Mouse (Mus musculus) forebrain, embryonic 15.5 days (tissue): ENCODE measurements at regions not wholly inside any gene's neighbourhood (a gene's known extent, or its start where the extent isn't known, plus 50 kb on each side); places are given as distances from the start of the nearest gene placed in this dataset.

ENCODE experiments used
- ATAC-seq: fragments of 200-750 bp; cut with Nextera tagmentation; replicated peaks from 2 replicates; pipeline ENCODE4 v1.8.0; 2017; ENCODE audit warnings: mild to moderate bottlenecking, moderate TSS enrichment, moderate library complexity
- H3K27ac ChIP-seq: fragments of 300-500 bp; sonication (generic); replicated peaks from 2 replicates; pipeline ENCODE4 v1.5.1; 2015; ENCODE audit warnings: mild to moderate bottlenecking, inconsistent platforms
- H3K27me3 ChIP-seq: fragments of 300-500 bp; sonication (generic); 2 replicates; pipeline ENCODE4 v1.6.1; 2015; ENCODE audit warnings: inconsistent platforms
- H3K36me3 ChIP-seq: fragments of 300-500 bp; sonication (generic); 2 replicates; pipeline ENCODE4 v1.6.1; 2015; ENCODE audit warnings: mild to moderate bottlenecking, inconsistent platforms
- H3K4me1 ChIP-seq: fragments of 300-500 bp; sonication (generic); 2 replicates; pipeline ENCODE4 v1.6.1; 2015; ENCODE audit warnings: inconsistent platforms
- H3K4me2 ChIP-seq: fragments of 300-500 bp; sonication (generic); replicated peaks from 2 replicates; pipeline ENCODE4 v1.6.1; 2015; ENCODE audit warnings: mild to moderate bottlenecking, inconsistent platforms
- H3K4me3 ChIP-seq: fragments of 300-500 bp; sonication (generic); 2 replicates; pipeline ENCODE4 v1.5.1; 2015; ENCODE audit warnings: mild to moderate bottlenecking, inconsistent platforms
- H3K9ac ChIP-seq: fragments of 300-500 bp; sonication (generic); replicated peaks from 2 replicates; pipeline ENCODE4 v1.6.1; 2015; ENCODE audit warnings: mild to moderate bottlenecking, inconsistent platforms
- H3K9me3 ChIP-seq: fragments of 300-500 bp; sonication (generic); 2 replicates; pipeline ENCODE4 v1.6.1; 2016; ENCODE audit warnings: inconsistent platforms
- WGBS: fragments of 180-500 bp; shearing (Covaris S2); methylation state at CpG from one replicate; pipeline ENCODE4 v1.1.7; 2015; ENCODE audit warnings: mixed read lengths; 5-methylcytosine and 5-hydroxymethylcytosine counted together

- H3K4me1 ChIP-seq = no peaks in the 10 kb centered on the region
- no peak overlapping the region for H3K9ac ChIP-seq
- H3K36me3 ChIP-seq = no peaks in the 10 kb centered on the region
- H3K27me3 ChIP-seq = no peaks in the 10 kb centered on the region
- ATAC-seq = no peak
- no peaks in the 10 kb centered on the region for H3K9me3 ChIP-seq
- no peak overlapping the region for H3K27ac ChIP-seq
- H3K4me2 ChIP-seq = no peak overlapping the region
- 93% methylated on average over 5 of the region's 5 CpGs for WGBS
- H3K4me3 ChIP-seq = no peak overlapping the region
These were observed 188.3 kb upstream of the Zfp507 start for GRCm38 (mm10) chr7:35991141-35991540.

- H3K9ac ChIP-seq = no peak overlapping the region
- H3K4me2 ChIP-seq = no peak overlapping the region
- H3K9me3 ChIP-seq = no peaks in the 10 kb centered on the region
- H3K4me3 ChIP-seq = no peak overlapping the region
- no peaks in the 10 kb centered on the region for H3K36me3 ChIP-seq
- H3K27ac ChIP-seq = no peak overlapping the region
- WGBS = 72% methylated on average over 8 of the region's 8 CpGs
- ATAC-seq = 0 out of 2 replicates have a peak, but pooled peaks have one; percentile 23
- no peaks in the 10 kb centered on the region for H3K27me3 ChIP-seq
- H3K4me1 ChIP-seq = no peaks in the 10 kb centered on the region
These were observed 186.7 kb upstream of the Zfp507 start for GRCm38 (mm10) chr7:35989456-35989855.

GRCm38 (mm10) chr7:35988449-35989109 is 185.8 kb upstream of the Zfp507 start:
- Histone ChIP-seq H3K27me3 (no peaks in the 10 kb centered on the region), H3K27ac (no peak overlapping the region), H3K4me3 (no peak overlapping the region), H3K9me3 (no peaks in the 10 kb centered on the region), H3K9ac (no peak overlapping the region), H3K4me1 (no peaks in the 10 kb centered on the region), H3K4me2 (no peak overlapping the region), H3K36me3 (no peaks in the 10 kb centered on the region)
- no peak for ATAC-seq
- WGBS = 71% methylated on average over 13 of the region's 13 CpGs

- no peak for ATAC-seq
These were observed 175.2 kb upstream of the Zfp507 start for GRCm38 (mm10) chr7:35977986-35978385.

GRCm38 (mm10) chr7:35958731-35959130 is 155.9 kb upstream of the Zfp507 start:
- Histone ChIP-seq H3K4me1 (no peaks in the 10 kb centered on the region), H3K27ac (no peak overlapping the region), H3K4me3 (no peak overlapping the region), H3K4me2 (no peak overlapping the region), H3K27me3 (no peaks in the 10 kb centered on the region), H3K9ac (no peak overlapping the region), H3K9me3 (no peaks in the 10 kb centered on the region), H3K36me3 (no peaks in the 10 kb centered on the region)
- no peak for ATAC-seq
- WGBS = 22% methylated on average over 5 of the region's 5 CpGs

More at GRCm38 (mm10) chr7:35977986-35978385, 175.2 kb upstream of the Zfp507 start:
- H3K27ac ChIP-seq = no peak overlapping the region
- no peaks in the 10 kb centered on the region for H3K36me3 ChIP-seq
- 90% methylated on average over 9 of the region's 9 CpGs for WGBS
- no peak overlapping the region for H3K4me2 ChIP-seq
- H3K4me1 ChIP-seq = no peaks in the 10 kb centered on the region
- no peaks in the 10 kb centered on the region for H3K27me3 ChIP-seq
- H3K9me3 ChIP-seq = no peaks in the 10 kb centered on the region
- no peak overlapping the region for H3K4me3 ChIP-seq
- H3K9ac ChIP-seq = no peak overlapping the region

- H3K27me3 ChIP-seq = no peaks in the 10 kb centered on the region
- no peaks in the 10 kb centered on the region for H3K9me3 ChIP-seq
- H3K4me1 ChIP-seq = no peaks in the 10 kb centered on the region
- H3K4me2 ChIP-seq = no peak overlapping the region
- H3K4me3 ChIP-seq = no peak overlapping the region
- WGBS = 10% methylated on average over 2 of the region's 2 CpGs
- no peaks in the 10 kb centered on the region for H3K36me3 ChIP-seq
- no peak for ATAC-seq
- no peak overlapping the region for H3K27ac ChIP-seq
- no peak overlapping the region for H3K9ac ChIP-seq
These were observed 155.2 kb upstream of the Zfp507 start for GRCm38 (mm10) chr7:35958052-35958451.

- 5% methylated on average over 6 of the region's 6 CpGs for WGBS
- no peak overlapping the region for H3K27ac ChIP-seq
These were observed 146.0 kb upstream of the Zfp507 start for GRCm38 (mm10) chr7:35948794-35949193.

GRCm38 (mm10) chr7:35948389-35948788 is 145.6 kb upstream of the Zfp507 start:
- Histone ChIP-seq H3K9ac (no peak overlapping the region), H3K27ac (no peak overlapping the region), H3K4me1 (peaks cover 15% of the 10 kb centered on the region), H3K4me3 (peak overlapping the region; percentile 1; the same call in 1 of the 2 replicates), H3K27me3 (peaks cover 12% of the 10 kb centered on the region; the same call in 1 of the 2 replicates), H3K4me2 (peak overlapping the region; percentile 35), H3K9me3 (no peaks in the 10 kb centered on the region), H3K36me3 (no peaks in the 10 kb centered on the region)
- peak; percentile 74 for ATAC-seq
- WGBS = under 1% methylated on average over 13 of the region's 13 CpGs

More at GRCm38 (mm10) chr7:35948794-35949193, 146.0 kb upstream of the Zfp507 start:
- H3K9ac ChIP-seq = no peak overlapping the region
- H3K36me3 ChIP-seq = no peaks in the 10 kb centered on the region
- ATAC-seq = no peak
- peak overlapping the region; percentile 35 for H3K4me2 ChIP-seq
- peak overlapping the region; percentile 1; the same call in 1 of the 2 replicates for H3K4me3 ChIP-seq
- peaks cover 12% of the 10 kb centered on the region; the same call in 1 of the 2 replicates for H3K27me3 ChIP-seq
- H3K9me3 ChIP-seq = no peaks in the 10 kb centered on the region
- peaks cover 15% of the 10 kb centered on the region for H3K4me1 ChIP-seq

GRCm38 (mm10) chr7:35941086-35941485 is 138.3 kb upstream of the Zfp507 start:
- Histone ChIP-seq H3K9me3 (no peaks in the 10 kb centered on the region), H3K27me3 (no peaks in the 10 kb centered on the region), H3K27ac (no peak overlapping the region), H3K36me3 (no peaks in the 10 kb centered on the region), H3K4me3 (no peak overlapping the region), H3K4me2 (no peak overlapping the region), H3K9ac (no peak overlapping the region), H3K4me1 (no peaks in the 10 kb centered on the region)
- 86% methylated on average over 3 of the region's 3 CpGs for WGBS
- ATAC-seq = no peak

GRCm38 (mm10) chr7:35938123-35938869 is 135.5 kb upstream of the Zfp507 start:
- no peak for ATAC-seq

GRCm38 (mm10) chr7:35926749-35927148 is 123.9 kb upstream of the Zfp507 start:
- Histone ChIP-seq H3K36me3 (no peaks in the 10 kb centered on the region), H3K27me3 (0 out of 2 replicates have a peak, but pooled peaks cover 5% of the 10 kb centered on the region), H3K9me3 (peaks cover 3% of the 10 kb centered on the region; the same call in 1 of the 2 replicates), H3K4me3 (no peak overlapping the region), H3K4me1 (no peaks in the 10 kb centered on the region), H3K4me2 (no peak overlapping the region), H3K9ac (no peak overlapping the region), H3K27ac (no peak overlapping the region)
- 87% methylated on average over 4 of the region's 4 CpGs for WGBS
- ATAC-seq = no peak

More at GRCm38 (mm10) chr7:35938123-35938869, 135.5 kb upstream of the Zfp507 start:
- 9% methylated on average over 13 of the region's 13 CpGs for WGBS
- Histone ChIP-seq H3K36me3 (no peaks in the 10 kb centered on the region), H3K4me2 (no peak overlapping the region), H3K4me3 (no peak overlapping the region), H3K27ac (no peak overlapping the region), H3K4me1 (no peaks in the 10 kb centered on the region), H3K27me3 (no peaks in the 10 kb centered on the region), H3K9me3 (no peaks in the 10 kb centered on the region), H3K9ac (no peak overlapping the region)

GRCm38 (mm10) chr7:35922582-35922981 is 119.8 kb upstream of the Zfp507 start:
- H3K9ac ChIP-seq = no peak overlapping the region
- 0 out of 2 replicates have a peak, but pooled peaks cover 5% of the 10 kb centered on the region for H3K27me3 ChIP-seq
- no peaks in the 10 kb centered on the region for H3K4me1 ChIP-seq
- no peak overlapping the region for H3K4me2 ChIP-seq
- WGBS = 44% methylated on average over 9 of the region's 9 CpGs
- peaks cover 3% of the 10 kb centered on the region; the same call in 1 of the 2 replicates for H3K9me3 ChIP-seq
- no peak overlapping the region for H3K27ac ChIP-seq
- H3K4me3 ChIP-seq = no peak overlapping the region
- no peak for ATAC-seq
- H3K36me3 ChIP-seq = no peaks in the 10 kb centered on the region
